Mouse (Mus musculus): ENCODE data around the gene Cers3. TPM values are rescaled to one million over a fixed set of nuclear protein-coding genes. Genes with fewer than 3 reads are reported as not detected.

The Cers3 gene
- total and polyA plus RNA-seq, 2 experiments from 2014 or later = 0.37 to 0.53 TPM

DNA sequence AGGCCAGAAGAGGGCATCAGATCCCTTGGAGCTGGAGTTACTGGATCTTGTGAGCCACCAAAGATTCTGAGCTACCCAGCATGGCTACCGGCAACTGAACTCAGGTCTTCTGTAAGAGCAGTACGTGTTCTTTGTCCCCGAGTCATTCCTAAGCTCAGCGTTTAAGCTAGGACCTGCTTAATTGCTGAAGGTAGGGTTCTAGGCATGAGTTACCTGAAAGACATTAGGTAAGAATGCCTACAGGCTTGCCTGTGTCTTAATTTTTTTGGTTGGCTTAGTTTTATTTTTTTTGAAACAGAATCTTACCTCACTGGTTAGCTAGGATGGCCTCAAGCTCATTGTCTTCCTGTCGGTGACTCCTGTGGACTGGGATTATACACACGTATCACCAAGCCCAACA lies 15.2 kb upstream of the Cers3 start:
- H3K27ac ChIP-seq = no peak overlapping the region
- no peak for TF ChIP-seq CTCF (IDR thresholded peaks at IDR 0.05; ENCODE audit: low read depth)
- H3K36me3 ChIP-seq (ENCODE audit: insufficient read depth, low read length) = no peaks in the 10 kb centered on the region
- 93% methylated on average over 6 of the region's 6 CpGs for WGBS
- no peaks in the 10 kb centered on the region for H3K9me3 ChIP-seq (ENCODE audit: low read length)
- H3K4me1 ChIP-seq (ENCODE audit: insufficient read depth, low read length) = no peaks in the 10 kb centered on the region
- no peak for DNase-seq (ENCODE audit: low spot score)
- no peak overlapping the region for H3K4me3 ChIP-seq (ENCODE audit: low read length)
- no peak overlapping the region for H3K9ac ChIP-seq (replicated peaks; ENCODE audit: low read length)
- no peaks in the 10 kb centered on the region for H3K27me3 ChIP-seq (ENCODE audit: insufficient read depth, low read length)
- ATAC-seq = no peak
- no peak overlapping the region for H3K4me2 ChIP-seq (ENCODE audit: low read depth, low read length)

GRCm38 (mm10) chr7:66729232-66729631 lies 14.1 kb upstream of the Cers3 start:
- Histone ChIP-seq H3K9me3 (ENCODE audit: low read length) (no peaks in the 10 kb centered on the region), H3K27me3 (ENCODE audit: insufficient read depth, low read length) (no peaks in the 10 kb centered on the region), H3K9ac (replicated peaks; ENCODE audit: low read length) (no peak overlapping the region), H3K4me1 (ENCODE audit: insufficient read depth, low read length) (no peaks in the 10 kb centered on the region), H3K36me3 (ENCODE audit: insufficient read depth, low read length) (no peaks in the 10 kb centered on the region), H3K4me3 (ENCODE audit: low read length) (no peak overlapping the region), H3K4me2 (ENCODE audit: low read depth, low read length) (no peak overlapping the region), H3K27ac (no peak overlapping the region)
- ATAC-seq = no peak
- 84% methylated on average over 2 of the region's 2 CpGs for WGBS
- no peak for TF ChIP-seq CTCF (IDR thresholded peaks at IDR 0.05; ENCODE audit: low read depth)
- DNase-seq (ENCODE audit: low spot score) = no peak

GRCm38 (mm10) chr7:66733431-66733830 lies 9.9 kb upstream of the Cers3 start:
- Histone ChIP-seq H3K9me3 (ENCODE audit: low read length) (no peaks in the 10 kb centered on the region), H3K4me2 (ENCODE audit: low read depth, low read length) (no peak overlapping the region), H3K9ac (replicated peaks; ENCODE audit: low read length) (no peak overlapping the region), H3K4me3 (ENCODE audit: low read length) (no peak overlapping the region), H3K27me3 (ENCODE audit: insufficient read depth, low read length) (no peaks in the 10 kb centered on the region), H3K4me1 (ENCODE audit: insufficient read depth, low read length) (no peaks in the 10 kb centered on the region), H3K27ac (no peak overlapping the region), H3K36me3 (ENCODE audit: insufficient read depth, low read length) (no peaks in the 10 kb centered on the region)
- WGBS = 96% methylated on average over 17 of the region's 17 CpGs
- ATAC-seq = no peak
- TF ChIP-seq CTCF (IDR thresholded peaks at IDR 0.05; ENCODE audit: low read depth) = no peak
- DNase-seq (ENCODE audit: low spot score) = no peak

GRCm38 (mm10) chr7:66733882-66734281 lies 9.4 kb upstream of the Cers3 start:
- no peak for DNase-seq (ENCODE audit: low spot score)
- Histone ChIP-seq H3K27ac (no peak overlapping the region), H3K36me3 (ENCODE audit: insufficient read depth, low read length) (no peaks in the 10 kb centered on the region), H3K4me2 (ENCODE audit: low read depth, low read length) (no peak overlapping the region), H3K9me3 (ENCODE audit: low read length) (no peaks in the 10 kb centered on the region), H3K4me1 (ENCODE audit: insufficient read depth, low read length) (no peaks in the 10 kb centered on the region), H3K27me3 (ENCODE audit: insufficient read depth, low read length) (no peaks in the 10 kb centered on the region), H3K4me3 (ENCODE audit: low read length) (no peak overlapping the region), H3K9ac (replicated peaks; ENCODE audit: low read length) (no peak overlapping the region)
- 96% methylated on average over 11 of the region's 11 CpGs for WGBS
- no peak for TF ChIP-seq CTCF (IDR thresholded peaks at IDR 0.05; ENCODE audit: low read depth)
- no peak for ATAC-seq

GRCm38 (mm10) chr7:66734466-66734865 lies 8.8 kb upstream of the Cers3 start:
- H3K9me3 ChIP-seq (ENCODE audit: low read length) = no peaks in the 10 kb centered on the region
- no peak overlapping the region for H3K9ac ChIP-seq (replicated peaks; ENCODE audit: low read length)
- no peaks in the 10 kb centered on the region for H3K4me1 ChIP-seq (ENCODE audit: insufficient read depth, low read length)
- no peaks in the 10 kb centered on the region for H3K36me3 ChIP-seq (ENCODE audit: insufficient read depth, low read length)
- TF ChIP-seq CTCF (IDR thresholded peaks at IDR 0.05; ENCODE audit: low read depth) = no peak
- no peak overlapping the region for H3K4me3 ChIP-seq (ENCODE audit: low read length)
- WGBS = 97% methylated on average over 4 of the region's 4 CpGs
- no peaks in the 10 kb centered on the region for H3K27me3 ChIP-seq (ENCODE audit: insufficient read depth, low read length)
- H3K4me2 ChIP-seq (ENCODE audit: low read depth, low read length) = no peak overlapping the region
- no peak overlapping the region for H3K27ac ChIP-seq
- DNase-seq (ENCODE audit: low spot score) (no peak), ATAC-seq (no peak)

DNA sequence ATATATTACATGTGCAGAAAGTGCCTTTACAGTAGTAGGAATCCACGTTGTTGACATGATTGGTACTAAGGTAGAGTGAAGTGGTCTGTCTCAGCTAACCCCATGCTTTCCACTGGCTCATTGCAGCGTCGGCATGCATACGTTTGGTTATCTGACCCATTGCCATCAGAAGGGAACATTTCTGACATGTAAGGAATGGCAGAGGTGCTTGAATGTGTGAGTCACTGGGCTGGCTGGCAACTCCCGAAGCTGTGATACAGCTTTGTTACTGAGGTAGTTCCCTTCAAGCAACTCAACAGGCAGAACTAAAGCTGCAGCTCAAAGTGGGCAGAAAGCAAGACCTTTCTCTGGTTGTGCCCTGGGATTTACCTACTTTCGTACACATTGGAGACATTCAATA lies 8.3 kb upstream of the Cers3 start:
- Histone ChIP-seq H3K4me3 (ENCODE audit: low read length) (no peak overlapping the region), H3K9ac (replicated peaks; ENCODE audit: low read length) (no peak overlapping the region), H3K27me3 (ENCODE audit: insufficient read depth, low read length) (no peaks in the 10 kb centered on the region), H3K36me3 (ENCODE audit: insufficient read depth, low read length) (no peaks in the 10 kb centered on the region), H3K27ac (no peak overlapping the region), H3K9me3 (ENCODE audit: low read length) (no peaks in the 10 kb centered on the region), H3K4me2 (ENCODE audit: low read depth, low read length) (no peak overlapping the region), H3K4me1 (ENCODE audit: insufficient read depth, low read length) (no peaks in the 10 kb centered on the region)
- no peak for DNase-seq (ENCODE audit: low spot score)
- WGBS = 96% methylated on average over 6 of the region's 6 CpGs
- TF ChIP-seq CTCF (IDR thresholded peaks at IDR 0.05; ENCODE audit: low read depth) = no peak
- no peak for ATAC-seq

- 87% methylated on average over 4 of the region's 4 CpGs for WGBS
- H3K4me3 ChIP-seq (ENCODE audit: low read length) = no peak overlapping the region
- no peak overlapping the region for H3K27ac ChIP-seq
- no peak for DNase-seq (ENCODE audit: low spot score)
- no peaks in the 10 kb centered on the region for H3K27me3 ChIP-seq (ENCODE audit: insufficient read depth, low read length)
- H3K4me2 ChIP-seq (ENCODE audit: low read depth, low read length) = no peak overlapping the region
- no peaks in the 10 kb centered on the region for H3K9me3 ChIP-seq (ENCODE audit: low read length)
- H3K36me3 ChIP-seq (ENCODE audit: insufficient read depth, low read length) = no peaks in the 10 kb centered on the region
- ATAC-seq = no peak
- H3K4me1 ChIP-seq (ENCODE audit: insufficient read depth, low read length) = peaks cover 5% of the 10 kb centered on the region; the same call in 1 of the 2 replicates
- no peak for TF ChIP-seq CTCF (IDR thresholded peaks at IDR 0.05; ENCODE audit: low read depth)
- H3K9ac ChIP-seq (replicated peaks; ENCODE audit: low read length) = no peak overlapping the region
Observed at GRCm38 (mm10) chr7:66737418-66737817, 5.9 kb upstream of the Cers3 start.

Data from hindbrain, postnatal 0 days (tissue).